Mouse (Mus musculus): ENCODE data around the gene Capn9. TPM values are rescaled to one million over a fixed set of nuclear protein-coding genes. Genes with fewer than 3 reads are reported as not detected.

Gene Capn9
- polyA plus RNA-seq, 1 experiment from 2014 or later, result 0.10 TPM

Other genes with a start within 250 kb of the Capn9 start
- gene Pgbd5, start 136.5 kb upstream of the Capn9 start, polyA plus RNA-seq (2014; fragmentation: Nextera tagmentation; extraction: Ambion mirVana), result 2.6 and 3.3 TPM in 2 replicates
- gene Cog2, start 55.3 kb upstream of the Capn9 start, polyA plus RNA-seq (2014; fragmentation: Nextera tagmentation; extraction: Ambion mirVana), result 36.6 and 39.0 TPM in 2 replicates
- gene Agt, start 6.4 kb upstream of the Capn9 start, polyA plus RNA-seq (2014; fragmentation: Nextera tagmentation; extraction: Ambion mirVana), result 1.7 and 3.3 TPM in 2 replicates
- 45.5 and 46.4 TPM in 2 replicates for gene 2310022B05Rik, start 87.3 kb downstream of the Capn9 start, polyA plus RNA-seq (2014; fragmentation: Nextera tagmentation; extraction: Ambion mirVana)
- gene Ttc13, start 145.9 kb downstream of the Capn9 start, polyA plus RNA-seq (2014; fragmentation: Nextera tagmentation; extraction: Ambion mirVana), result 47.9 and 49.4 TPM in 2 replicates
- gene Arv1, start 146.0 kb downstream of the Capn9 start, polyA plus RNA-seq (2014; fragmentation: Nextera tagmentation; extraction: Ambion mirVana), result 16.1 and 20.0 TPM in 2 replicates
- 3.9 and 4.5 TPM in 2 replicates for gene Fam89a, start 175.7 kb downstream of the Capn9 start, polyA plus RNA-seq (2014; fragmentation: Nextera tagmentation; extraction: Ambion mirVana)
- 0.97 and 1.1 TPM in 2 replicates for gene Trim67, start 217.0 kb downstream of the Capn9 start, polyA plus RNA-seq (2014; fragmentation: Nextera tagmentation; extraction: Ambion mirVana)